Mouse (Mus musculus) cortical plate, adult 2 months (tissue): ENCODE measurements around the gene Diaph3.

Experiments
- CTCF ChIP-seq: fragments of 200-500 bp; IDR thresholded peaks from 2 replicates; pipeline ENCODE4 v1.5.1; 2011; ENCODE audit warnings: mild to moderate bottlenecking, control low read depth, low read length; ENCODE audit not compliant: insufficient read depth; ENCODE audit errors: extremely low read depth
- POLR2A ChIP-seq: fragments of 200-500 bp; IDR thresholded peaks from 2 replicates; pipeline ENCODE4 v1.6.1; 2011; ENCODE audit warnings: mild to moderate bottlenecking, low read length, control low read depth; ENCODE audit not compliant: insufficient read depth; ENCODE audit errors: extremely low read depth

DNA sequence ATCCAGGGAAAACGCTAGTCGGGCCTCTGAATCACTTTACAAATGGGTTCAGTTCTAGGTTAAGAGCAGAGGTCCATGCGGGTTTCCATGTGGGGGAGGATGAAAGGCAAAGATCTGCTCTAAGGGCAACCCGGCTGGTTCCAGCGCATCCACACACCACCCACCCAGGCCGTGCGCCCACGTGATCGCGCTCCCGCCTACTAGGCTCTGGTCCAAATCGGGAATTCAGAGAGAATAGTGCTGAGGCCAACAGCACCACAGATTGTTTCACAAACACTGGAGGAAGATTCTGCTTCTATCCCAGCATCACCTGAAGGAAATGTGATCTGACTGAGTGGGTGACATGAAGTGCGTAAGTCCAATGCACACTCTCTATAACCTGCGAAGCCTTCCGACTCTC lies 17.9 kb downstream of the Diaph3 start:
- TF ChIP-seq POLR2A: no peak
- no peak for TF ChIP-seq CTCF
